Mouse (Mus musculus) liver, embryonic 16.5 days (tissue): ENCODE measurements at regions not wholly inside any gene's neighbourhood (a gene's known extent, or its start where the extent isn't known, plus 50 kb on each side); places are given as distances from the start of the nearest gene placed in this dataset.

Experiments used
- ATAC-seq: fragments of 200-750 bp; cut with Nextera tagmentation; 2 replicates; pipeline ENCODE4 v1.8.0; 2017; ENCODE audit warnings: low read depth, mild to moderate bottlenecking, moderate number of reproducible peaks, moderate library complexity
- H3K27ac ChIP-seq: fragments of 300-500 bp; sonication (generic); 2 replicates; pipeline ENCODE4 v1.5.1; 2014; ENCODE audit warnings: mild to moderate bottlenecking, low read length
- H3K27me3 ChIP-seq: fragments of 300-500 bp; sonication (generic); 2 replicates; pipeline ENCODE4 v1.6.1; 2014; ENCODE audit warnings: low read depth, low read length, mixed read lengths; ENCODE audit not compliant: control insufficient read depth, insufficient read depth
- H3K36me3 ChIP-seq: fragments of 300-500 bp; sonication (generic); 2 replicates; pipeline ENCODE4 v1.6.1; 2014; ENCODE audit warnings: mild to moderate bottlenecking; ENCODE audit not compliant: control insufficient read depth, insufficient read depth
- H3K4me1 ChIP-seq: fragments of 300-500 bp; sonication (generic); 2 replicates; pipeline ENCODE4 v1.6.1; 2014; ENCODE audit warnings: low read depth, low read length, mixed read lengths; ENCODE audit not compliant: control insufficient read depth
- H3K4me2 ChIP-seq: fragments of 300-500 bp; sonication (generic); 2 replicates; pipeline ENCODE4 v1.6.1; 2014; ENCODE audit warnings: low read depth, low read length, mixed read lengths
- H3K4me3 ChIP-seq: fragments of 300-500 bp; sonication (generic); 2 replicates; pipeline ENCODE4 v1.5.1; 2014; ENCODE audit warnings: low read depth, mild to moderate bottlenecking, low read length
- H3K9ac ChIP-seq: fragments of 300-500 bp; sonication (generic); 2 replicates; pipeline ENCODE4 v1.6.1; 2014; ENCODE audit warnings: low read depth, low read length
- H3K9me3 ChIP-seq: fragments of 300-500 bp; sonication (generic); replicated peaks from 2 replicates; pipeline ENCODE4 v1.6.1; 2016; ENCODE audit warnings: low read length; ENCODE audit not compliant: control insufficient read depth
- WGBS: fragments of 180-500 bp; shearing (Covaris S2); extraction: QIAGEN DNeasy Blood & Tissue Kit; methylation state at CpG from one replicate; pipeline ENCODE4 v1.1.7; 2014; ENCODE audit not compliant: insufficient replicate concordance; 5-methylcytosine and 5-hydroxymethylcytosine counted together

- H3K9me3 ChIP-seq = no peaks in the 10 kb centered on the region
- H3K9ac ChIP-seq = no peak overlapping the region
- no peak overlapping the region for H3K4me2 ChIP-seq
- H3K4me3 ChIP-seq = no peak overlapping the region
- 80% methylated on average over 6 of the region's 6 CpGs for WGBS
- no peaks in the 10 kb centered on the region for H3K36me3 ChIP-seq
- no peak for ATAC-seq
- no peak overlapping the region for H3K27ac ChIP-seq
- H3K4me1 ChIP-seq = no peaks in the 10 kb centered on the region
- H3K27me3 ChIP-seq = no peaks in the 10 kb centered on the region
Observed at GRCm38 (mm10) chr11:113084442-113084841, 302.4 kb downstream of the Sox9 start.

GRCm38 (mm10) chr11:113085556-113085955 is 303.5 kb downstream of the Sox9 start:
- Histone ChIP-seq H3K9me3 (no peaks in the 10 kb centered on the region), H3K27me3 (no peaks in the 10 kb centered on the region), H3K9ac (no peak overlapping the region), H3K4me3 (no peak overlapping the region), H3K4me1 (no peaks in the 10 kb centered on the region), H3K27ac (no peak overlapping the region), H3K36me3 (no peaks in the 10 kb centered on the region), H3K4me2 (no peak overlapping the region)
- no peak for ATAC-seq
- WGBS = 70% methylated on average over 9 of the region's 9 CpGs

DNA sequence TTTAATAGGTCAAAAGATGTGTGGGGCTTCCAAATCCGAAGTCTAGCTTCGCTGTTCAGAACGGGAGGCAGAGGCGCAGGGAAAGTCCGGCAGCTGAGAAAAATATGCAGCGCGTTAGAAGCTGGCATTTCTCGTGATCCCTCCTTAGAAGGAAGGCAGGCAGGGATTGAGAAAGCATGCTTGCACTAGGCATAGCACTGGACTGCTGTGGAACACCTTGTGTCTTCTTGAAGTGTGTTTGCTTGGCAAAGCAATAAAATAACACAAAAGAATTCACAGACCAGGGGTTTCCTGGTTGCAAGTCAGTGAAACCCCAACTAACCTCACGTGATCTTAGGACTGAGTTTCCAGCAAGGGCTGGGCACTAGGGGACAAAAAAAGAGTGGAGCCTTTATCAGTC is 305.1 kb downstream of the Sox9 start:
- WGBS = 63% methylated on average over 9 of the region's 9 CpGs
- no peaks in the 10 kb centered on the region for H3K4me1 ChIP-seq
- H3K4me3 ChIP-seq = no peak overlapping the region
- H3K9ac ChIP-seq = no peak overlapping the region
- ATAC-seq = no peak
- no peaks in the 10 kb centered on the region for H3K27me3 ChIP-seq
- H3K27ac ChIP-seq = no peak overlapping the region
- no peak overlapping the region; the same call in 1 of the 2 replicates for H3K4me2 ChIP-seq
- H3K36me3 ChIP-seq = no peaks in the 10 kb centered on the region
- H3K9me3 ChIP-seq = no peaks in the 10 kb centered on the region

GRCm38 (mm10) chr11:113089637-113090351 is 307.8 kb downstream of the Sox9 start:
- no peaks in the 10 kb centered on the region for H3K27me3 ChIP-seq
- no peak overlapping the region for H3K4me3 ChIP-seq
- H3K9ac ChIP-seq = no peak overlapping the region
- WGBS = 67% methylated on average over 11 of the region's 11 CpGs
- H3K9me3 ChIP-seq = no peaks in the 10 kb centered on the region
- H3K4me1 ChIP-seq = no peaks in the 10 kb centered on the region
- no peak overlapping the region for H3K27ac ChIP-seq
- ATAC-seq = no peak
- no peaks in the 10 kb centered on the region for H3K36me3 ChIP-seq
- H3K4me2 ChIP-seq = no peak overlapping the region

- Histone ChIP-seq H3K9ac (no peak overlapping the region), H3K36me3 (no peaks in the 10 kb centered on the region)
- WGBS = 62% methylated on average over 8 of the region's 8 CpGs
Observed at GRCm38 (mm10) chr11:113091901-113092568, 310.0 kb downstream of the Sox9 start.

DNA sequence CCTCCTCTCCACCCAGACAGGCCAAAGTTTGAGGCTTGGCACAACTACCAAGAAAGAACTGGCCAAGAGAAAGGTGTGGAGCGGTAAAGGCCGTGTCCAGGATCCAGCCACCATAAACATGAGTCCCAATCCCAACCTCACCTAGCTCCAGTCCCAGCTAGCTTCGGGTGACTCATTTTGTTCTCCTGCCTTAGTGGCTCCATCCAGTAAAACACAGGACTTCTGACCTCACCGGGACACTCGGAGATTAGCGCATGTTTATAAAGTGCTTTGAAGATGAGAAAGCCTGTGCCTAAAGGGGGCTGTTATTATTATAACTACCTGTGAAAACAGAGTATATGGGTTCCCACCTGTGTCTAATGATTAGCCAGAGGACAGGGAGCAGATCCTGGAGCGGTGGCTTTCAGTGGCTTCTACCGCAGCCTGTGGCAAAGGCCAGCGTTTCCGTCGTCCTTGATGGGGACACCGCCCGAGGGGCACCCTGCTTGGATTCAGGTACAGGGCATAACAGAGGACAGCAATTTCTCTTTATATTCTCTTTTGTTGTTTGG is 311.9 kb downstream of the Sox9 start:
- no peak overlapping the region for H3K27ac ChIP-seq
- H3K4me1 ChIP-seq = no peaks in the 10 kb centered on the region
- no peak overlapping the region for H3K9ac ChIP-seq
- no peak for ATAC-seq
- H3K4me3 ChIP-seq = no peak overlapping the region
- no peaks in the 10 kb centered on the region for H3K9me3 ChIP-seq
- WGBS = 75% methylated on average over 13 of the region's 13 CpGs
- H3K36me3 ChIP-seq = no peaks in the 10 kb centered on the region
- no peaks in the 10 kb centered on the region for H3K27me3 ChIP-seq
- H3K4me2 ChIP-seq = no peak overlapping the region

More at GRCm38 (mm10) chr11:113091901-113092568, 310.0 kb downstream of the Sox9 start:
- Histone ChIP-seq H3K9me3 (no peaks in the 10 kb centered on the region), H3K4me3 (no peak overlapping the region), H3K4me1 (no peaks in the 10 kb centered on the region), H3K27ac (no peak overlapping the region), H3K27me3 (no peaks in the 10 kb centered on the region), H3K4me2 (no peak overlapping the region)
- ATAC-seq = no peak

DNA sequence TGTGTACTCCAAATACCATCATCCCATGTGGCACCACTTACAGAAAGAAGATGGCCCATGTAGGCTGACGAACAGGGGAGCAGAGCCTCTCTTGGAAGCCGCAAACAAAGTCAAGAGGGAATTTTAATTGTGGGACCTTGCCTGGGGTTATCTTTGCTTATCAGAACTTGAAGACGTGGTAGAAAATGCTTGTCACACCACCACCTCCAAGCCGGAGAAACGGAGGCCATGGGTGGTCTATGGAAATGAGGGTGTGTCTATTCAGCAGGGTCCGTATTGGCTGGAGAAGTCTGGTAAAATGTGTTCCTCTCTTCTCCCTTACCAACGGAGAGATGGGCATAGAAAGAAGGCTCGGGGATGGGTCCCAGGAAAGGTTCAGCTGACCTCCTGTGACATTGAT is 313.6 kb downstream of the Sox9 start:
- H3K27me3 ChIP-seq = no peaks in the 10 kb centered on the region
- H3K27ac ChIP-seq = no peak overlapping the region
- H3K4me2 ChIP-seq = no peak overlapping the region
- H3K4me3 ChIP-seq = no peak overlapping the region
- no peak overlapping the region for H3K9ac ChIP-seq
- no peaks in the 10 kb centered on the region for H3K4me1 ChIP-seq
- 58% methylated on average over 8 of the region's 8 CpGs for WGBS
- H3K36me3 ChIP-seq = no peaks in the 10 kb centered on the region
- no peaks in the 10 kb centered on the region for H3K9me3 ChIP-seq
- no peak for ATAC-seq

- no peak for ATAC-seq
- 39% methylated on average over 8 of the region's 8 CpGs for WGBS
- Histone ChIP-seq H3K9ac (no peak overlapping the region), H3K9me3 (no peaks in the 10 kb centered on the region), H3K27ac (no peak overlapping the region), H3K27me3 (no peaks in the 10 kb centered on the region), H3K4me3 (no peak overlapping the region), H3K36me3 (no peaks in the 10 kb centered on the region), H3K4me2 (no peak overlapping the region), H3K4me1 (no peaks in the 10 kb centered on the region)
Observed at GRCm38 (mm10) chr11:113096209-113096608, 314.2 kb downstream of the Sox9 start.

DNA sequence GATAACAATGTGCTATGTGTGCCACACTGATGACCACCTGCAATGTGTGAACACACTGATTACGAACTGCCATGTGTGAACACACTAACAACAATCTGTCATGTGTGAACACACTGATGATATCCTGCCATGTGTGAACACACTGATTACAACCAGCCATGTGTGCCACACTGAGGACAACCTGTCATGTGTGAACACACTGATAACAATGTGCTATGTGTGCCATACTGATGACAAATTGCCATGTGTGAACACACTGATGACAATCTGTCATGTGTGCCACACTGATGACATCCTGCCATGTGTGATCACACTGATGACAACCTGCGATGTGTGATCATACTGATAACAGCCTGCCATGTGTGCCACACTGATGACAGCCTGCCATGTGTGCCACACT is 316.3 kb downstream of the Sox9 start:
- ATAC-seq = no peak
- H3K27me3 ChIP-seq = no peaks in the 10 kb centered on the region
- no peaks in the 10 kb centered on the region for H3K4me1 ChIP-seq
- no peaks in the 10 kb centered on the region for H3K9me3 ChIP-seq
- H3K36me3 ChIP-seq = no peaks in the 10 kb centered on the region
- H3K4me2 ChIP-seq = no peak overlapping the region
- H3K4me3 ChIP-seq = no peak overlapping the region
- WGBS = 67% methylated on average over 2 of the region's 2 CpGs
- H3K27ac ChIP-seq = no peak overlapping the region
- no peak overlapping the region for H3K9ac ChIP-seq
